Mouse (Mus musculus) bone marrow, adult 2 months (tissue): Measurements from ENCODE around the gene Ptpre.

Source experiments
- CTCF ChIP-seq: fragments of 200-500 bp; IDR thresholded peaks from 2 replicates; pipeline ENCODE4 v1.5.1; 2011; ENCODE audit warnings: low read length, control low read depth; ENCODE audit not compliant: control insufficient read depth, insufficient read depth
- POLR2A ChIP-seq: fragments of 200-500 bp; IDR thresholded peaks from 2 replicates; pipeline ENCODE4 v1.6.1; 2011; ENCODE audit warnings: low read depth, mild to moderate bottlenecking, control low read depth, low read length, borderline replicate concordance; ENCODE audit not compliant: control insufficient read depth

- TF ChIP-seq CTCF (no peak), POLR2A (no peak)
These were observed 61.1 kb downstream of the Ptpre start for GRCm38 (mm10) chr7:135598303-135598855.
